14 mouse cellular contexts compared by ENCODE assay signal in genomic region chr16:32784840-32785239, GRCm38 (mm10). TPM values are rescaled to one million over a fixed set of nuclear protein-coding genes. Genes with fewer than 3 reads are reported as not detected.
A peak's percentile ranks its signal among the peaks of the same experiment; 100 is the strongest.
DNase-seq lines count a peak whose midpoint lies in the region; ATAC-seq and TF ChIP-seq lines count a peak whose summit lies in the region.
"Had no signal": no experiment of that assay in that cellular context is flagged by ENCODE, and none has a peak within 500 bp of the region (broad histone marks: within the 10 kb centered on the region; RNA-seq: fewer than 3 reads in every experiment).

No protein-coding gene starts in this region.

- no peaks in the 10 kb centered on the region for H3K27me3 ChIP-seq in midbrain, embryonic 12.5 days
- no peaks in the 10 kb centered on the region for H3K27me3 ChIP-seq in midbrain, embryonic 10.5 days (ENCODE audit: low read depth, poor library complexity, severe bottlenecking)
- H3K27me3 ChIP-seq in hindbrain, embryonic 15.5 days: no peaks in the 10 kb centered on the region
- H3K27me3 ChIP-seq in midbrain, postnatal 0 days (ENCODE audit: insufficient read depth, low read length): no peaks in the 10 kb centered on the region
- H3K27me3 ChIP-seq: neural tube, embryonic 12.5 days had no signal

- H3K27ac ChIP-seq in midbrain, embryonic 12.5 days (replicated peaks): no peak overlapping the region
- H3K27ac ChIP-seq in midbrain, embryonic 10.5 days (replicated peaks): no peak overlapping the region
- no peak overlapping the region for H3K27ac ChIP-seq in hindbrain, embryonic 15.5 days (replicated peaks)
- H3K27ac ChIP-seq in midbrain, postnatal 0 days (ENCODE audit: low read depth, low read length): no peak overlapping the region
- H3K27ac ChIP-seq: neural tube, embryonic 12.5 days; stomach, postnatal 0 days had no signal

- H3K4me2 ChIP-seq in midbrain, embryonic 12.5 days (replicated peaks): no peak overlapping the region
- no peak overlapping the region for H3K4me2 ChIP-seq in hindbrain, embryonic 15.5 days
- H3K4me2 ChIP-seq in midbrain, postnatal 0 days (ENCODE audit: low read depth, low read length, poor library complexity, severe bottlenecking): no peak overlapping the region
- H3K4me2 ChIP-seq: lung, embryonic 14.5 days; neural tube, embryonic 12.5 days had no signal

- no peak for DNase-seq in midbrain, embryonic 10.5 days (ENCODE audit: low spot score)
- peak; percentile 76 for DNase-seq in midbrain, postnatal 0 days (ENCODE audit: low spot score)
- peak; percentile 74 for DNase-seq in testis, postnatal 14 days (ENCODE audit: low spot score)
- no peak for DNase-seq in spleen, postnatal 4 days (ENCODE audit: low spot score in 2 of 2)
- DNase-seq in MN1 (ENCODE audit: low spot score): no peak
- no peak for DNase-seq in spleen, postnatal 10 days (ENCODE audit: low spot score in 2 of 2)
- DNase-seq: heart, postnatal 14 days; lung, embryonic 14.5 days had no signal

- H3K36me3 ChIP-seq in midbrain, embryonic 12.5 days: no peaks in the 10 kb centered on the region
- H3K36me3 ChIP-seq in midbrain, embryonic 10.5 days: no peaks in the 10 kb centered on the region
- H3K36me3 ChIP-seq in hindbrain, embryonic 15.5 days: no peaks in the 10 kb centered on the region
- no peaks in the 10 kb centered on the region for H3K36me3 ChIP-seq in midbrain, postnatal 0 days (ENCODE audit: insufficient read depth, low read length)
- H3K36me3 ChIP-seq: neural tube, embryonic 12.5 days had no signal

- peaks cover 6% of the 10 kb centered on the region; the same call in 1 of the 2 replicates for H3K4me1 ChIP-seq in midbrain, embryonic 12.5 days
- peaks cover 3% of the 10 kb centered on the region; the same call in 1 of the 2 replicates for H3K4me1 ChIP-seq in midbrain, embryonic 10.5 days
- H3K4me1 ChIP-seq in hindbrain, embryonic 15.5 days (replicated peaks): no peaks in the 10 kb centered on the region
- no peaks in the 10 kb centered on the region for H3K4me1 ChIP-seq in midbrain, postnatal 0 days (ENCODE audit: insufficient read depth, low read length)
- H3K4me1 ChIP-seq: neural tube, embryonic 12.5 days had no signal

- ATAC-seq in midbrain, embryonic 12.5 days (ENCODE audit: low FRiP score, low read depth): peak; percentile 62; the same call in 1 of the 2 replicates
- ATAC-seq in hindbrain, embryonic 15.5 days (ENCODE audit: low FRiP score, low read depth): peak; percentile 66; the same call in 1 of the 2 replicates
- ATAC-seq in midbrain, postnatal 0 days (ENCODE audit: low FRiP score): no peak

- WGBS in midbrain, embryonic 12.5 days: 72% methylated on average over 13 of the region's 13 CpGs
- 89% methylated on average over 13 of the region's 13 CpGs for WGBS in midbrain, embryonic 10.5 days
- 63% methylated on average over 13 of the region's 13 CpGs for WGBS in hindbrain, embryonic 15.5 days
- 58% methylated on average over 13 of the region's 13 CpGs for WGBS in midbrain, postnatal 0 days

- no peak overlapping the region for H3K4me3 ChIP-seq in midbrain, embryonic 12.5 days
- H3K4me3 ChIP-seq in midbrain, embryonic 10.5 days: no peak overlapping the region
- H3K4me3 ChIP-seq in hindbrain, embryonic 15.5 days: no peak overlapping the region
- H3K4me3 ChIP-seq in midbrain, postnatal 0 days (ENCODE audit: low read depth, low read length): no peak overlapping the region
- H3K4me3 ChIP-seq: neural tube, embryonic 12.5 days had no signal

- no peak overlapping the region for H3K9ac ChIP-seq in midbrain, embryonic 12.5 days (replicated peaks)
- no peak overlapping the region for H3K9ac ChIP-seq in hindbrain, embryonic 15.5 days
- H3K9ac ChIP-seq in midbrain, postnatal 0 days (replicated peaks; ENCODE audit: low read length, poor library complexity, severe bottlenecking): no peak overlapping the region
- H3K9ac ChIP-seq: lung, embryonic 14.5 days; neural tube, embryonic 12.5 days had no signal

- TF ChIP-seq CTCF in midbrain, postnatal 0 days (IDR thresholded peaks at IDR 0.05): no peak

- H3K9me3 ChIP-seq in midbrain, embryonic 12.5 days: no peaks in the 10 kb centered on the region
- no peaks in the 10 kb centered on the region for H3K9me3 ChIP-seq in midbrain, embryonic 10.5 days (replicated peaks)
- H3K9me3 ChIP-seq in hindbrain, embryonic 15.5 days: no peaks in the 10 kb centered on the region
- H3K9me3 ChIP-seq in midbrain, postnatal 0 days (ENCODE audit: low read length): no peaks in the 10 kb centered on the region

RNA-seq across cellular contexts. Expression of gene Muc20, which starts 12.4 kb away (rescaled TPM):
- polyA plus RNA-seq in midbrain, embryonic 12.5 days (2016; fragmentation: Nextera tagmentation; extraction: Ambion mirVana): not detected in 2 replicates
- not detected in 2 replicates for polyA plus RNA-seq in midbrain, embryonic 10.5 days (2016; fragmentation: Nextera tagmentation; extraction: Ambion mirVana)
- 0.06 TPM in 1 of 2 replicates, not detected in the other for polyA plus RNA-seq in hindbrain, embryonic 15.5 days (2015; fragmentation: Nextera tagmentation; extraction: Ambion mirVana)
- 0.09 and 0.22 TPM in 2 replicates for total RNA-seq in midbrain, postnatal 0 days (2014; rRNA removed)
- 0.07 TPM in 1 of 2 replicates, not detected in the other for polyA plus RNA-seq in midbrain, postnatal 0 days (2015; fragmentation: Nextera tagmentation; extraction: Ambion mirVana)
- total RNA-seq: layer of hippocampus, postnatal 10 days had no signal
- polyA plus RNA-seq: lung, embryonic 14.5 days; neural tube, embryonic 12.5 days had no signal

RNA-seq across cellular contexts. Expression of gene Smbd1, which starts 25.4 kb away (rescaled TPM):
- not detected in 2 replicates for polyA plus RNA-seq in midbrain, embryonic 12.5 days (2016; fragmentation: Nextera tagmentation; extraction: Ambion mirVana)
- polyA plus RNA-seq in midbrain, embryonic 10.5 days (2016; fragmentation: Nextera tagmentation; extraction: Ambion mirVana): not detected in 2 replicates
- polyA plus RNA-seq in hindbrain, embryonic 15.5 days (2015; fragmentation: Nextera tagmentation; extraction: Ambion mirVana): not detected in 2 replicates
- not detected in 2 replicates for total RNA-seq in midbrain, postnatal 0 days (2014; rRNA removed)
- polyA plus RNA-seq in midbrain, postnatal 0 days (2015; fragmentation: Nextera tagmentation; extraction: Ambion mirVana): not detected in 2 replicates
- total RNA-seq: adrenal gland, adult 18-20 months; heart, postnatal 14 days; layer of hippocampus, postnatal 10 days had no signal
- polyA plus RNA-seq: lung, embryonic 14.5 days; neural tube, embryonic 12.5 days had no signal

RNA-seq across cellular contexts. Expression of gene Muc4, which starts 49.2 kb away (rescaled TPM):
- 0.03 TPM in 1 of 2 replicates, not detected in the other for polyA plus RNA-seq in midbrain, embryonic 12.5 days (2016; fragmentation: Nextera tagmentation; extraction: Ambion mirVana)
- polyA plus RNA-seq in midbrain, embryonic 10.5 days (2016; fragmentation: Nextera tagmentation; extraction: Ambion mirVana): 0.32 and 1.5 TPM in 2 replicates
- polyA plus RNA-seq in hindbrain, embryonic 15.5 days (2015; fragmentation: Nextera tagmentation; extraction: Ambion mirVana): not detected in 2 replicates
- 0.05 TPM in 1 of 2 replicates, not detected in the other for total RNA-seq in midbrain, postnatal 0 days (2014; rRNA removed)
- not detected in 2 replicates for polyA plus RNA-seq in midbrain, postnatal 0 days (2015; fragmentation: Nextera tagmentation; extraction: Ambion mirVana)
- total RNA-seq: adrenal gland, adult 18-20 months; layer of hippocampus, postnatal 10 days had no signal

Comparison
In these comparisons a context has a peak if more than half of its experiments do, and no peak if none do; other contexts are left out.
1. DNase-seq: peak in midbrain, postnatal 0 days (single experiment) and testis, postnatal 14 days (single experiment); none in midbrain, embryonic 10.5 days (single experiment), spleen, postnatal 4 days (0 of 2), MN1 (single experiment) and spleen, postnatal 10 days (0 of 2).